Mouse (Mus musculus): ENCODE results near the gene Cenpv. TPM values are rescaled to one million over a fixed set of nuclear protein-coding genes. Genes with fewer than 3 reads are reported as not detected.

The Cenpv gene
- total RNA-seq (2021) = 10 to 100 TPM; 40.0 to 48.8 TPM
- long read RNA-seq, experiment 1, transcript Cenpv-201 (5 exons, 1,032 nt) = major isoform, 70 of 81 reads
- long read RNA-seq, experiment 1, partial matches to known transcripts = 3 of 81 reads
- long read RNA-seq, experiment 1, other reads (novel, unspliced or antisense) = 8 of 81 reads
- long read RNA-seq, experiment 2, transcript Cenpv-201 (5 exons, 1,032 nt) = major isoform, 41 of 52 reads
- long read RNA-seq, experiment 2, partial matches to known transcripts = 1 of 52 reads
- long read RNA-seq, experiment 2, other reads (novel, unspliced or antisense) = 10 of 52 reads

DNA sequence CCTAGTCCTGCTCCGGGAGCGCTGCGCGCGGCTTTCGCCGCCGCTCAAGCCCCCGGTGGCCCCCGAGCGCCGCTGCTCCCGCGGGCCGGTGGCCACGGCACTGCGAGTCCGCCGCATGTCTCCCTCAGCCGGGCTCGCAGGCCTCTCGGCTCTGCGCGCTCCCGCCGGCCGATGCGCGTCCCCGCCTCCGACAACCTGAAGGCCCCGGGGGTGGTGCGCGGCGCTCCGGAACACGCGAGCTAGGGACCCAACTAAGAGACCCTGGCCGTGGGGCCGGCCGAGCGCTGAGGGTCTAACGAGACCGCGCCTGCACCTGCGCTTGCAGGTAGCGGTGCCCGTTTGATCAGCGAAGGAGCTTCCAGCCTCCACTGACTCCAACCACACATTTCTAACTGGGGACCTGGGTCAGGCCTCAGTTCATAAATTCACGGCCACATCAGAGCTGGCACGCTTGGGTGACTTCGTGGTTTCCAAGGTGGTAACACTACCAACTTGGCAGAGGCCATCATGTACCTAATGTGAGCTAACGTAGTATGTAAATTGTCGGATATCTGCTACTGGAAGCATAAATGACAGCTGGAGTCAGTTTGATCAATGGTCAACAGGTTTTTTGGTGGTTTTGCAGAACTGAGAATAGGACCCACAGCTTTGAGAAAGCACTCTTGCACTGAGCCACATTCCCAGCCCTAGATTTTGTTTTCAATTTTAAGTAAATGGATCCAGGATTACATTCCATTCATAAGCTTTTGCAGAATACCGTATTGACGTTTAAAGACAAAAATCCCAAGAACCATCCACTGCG lies at the start of gene Cenpv:
Gene Cenpv (minus strand): TSS at position 173 of the 802 bp plus-strand sequence.
- DNase-seq = peak; percentile 89

DNA sequence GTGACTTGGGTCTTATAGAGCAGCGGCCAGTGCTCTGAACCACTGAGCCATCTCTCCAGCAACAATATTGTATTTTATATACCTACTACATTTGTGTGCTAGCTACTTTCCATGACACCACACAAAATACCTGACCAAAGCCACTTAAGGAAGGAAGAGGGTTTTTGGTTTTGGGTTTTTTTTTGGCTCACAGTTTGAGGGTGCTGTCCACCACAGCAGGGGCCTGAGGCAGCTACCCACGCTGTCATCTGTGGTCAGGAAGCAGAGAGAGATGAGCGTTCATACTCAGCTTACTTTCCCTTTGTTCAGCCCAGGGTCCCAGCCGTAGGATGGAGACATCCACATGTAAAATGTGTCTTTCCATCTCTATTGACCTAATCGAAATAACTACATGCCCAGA lies 48.0 kb upstream of the Cenpv start:
- no peak for DNase-seq

DNA sequence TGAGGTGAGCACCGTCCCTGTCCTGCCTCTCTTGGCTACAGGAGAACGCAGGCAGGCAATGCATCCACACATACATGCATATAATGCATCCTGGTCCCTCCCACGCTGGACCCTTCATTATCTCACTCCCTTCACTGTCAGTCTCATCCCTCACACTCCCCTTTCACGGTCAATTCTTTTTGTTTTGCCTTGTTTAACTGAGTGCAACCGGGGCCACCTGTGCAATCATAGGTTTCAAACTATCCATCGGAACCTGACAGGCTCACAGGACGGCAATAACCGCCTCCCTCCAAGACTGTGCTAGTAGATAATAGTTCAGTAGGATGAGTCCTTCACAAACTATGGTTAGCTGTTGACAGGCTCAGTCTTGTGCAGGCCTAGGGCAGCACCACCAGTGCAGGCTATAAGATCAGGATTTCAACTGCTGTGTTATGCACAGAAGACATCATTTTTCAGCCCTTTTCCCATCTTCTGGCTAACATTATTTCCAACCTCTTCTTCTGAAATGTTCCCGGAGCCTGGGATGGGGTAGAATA lies 45.7 kb upstream of the Cenpv start:
- DNase-seq = no peak

DNA sequence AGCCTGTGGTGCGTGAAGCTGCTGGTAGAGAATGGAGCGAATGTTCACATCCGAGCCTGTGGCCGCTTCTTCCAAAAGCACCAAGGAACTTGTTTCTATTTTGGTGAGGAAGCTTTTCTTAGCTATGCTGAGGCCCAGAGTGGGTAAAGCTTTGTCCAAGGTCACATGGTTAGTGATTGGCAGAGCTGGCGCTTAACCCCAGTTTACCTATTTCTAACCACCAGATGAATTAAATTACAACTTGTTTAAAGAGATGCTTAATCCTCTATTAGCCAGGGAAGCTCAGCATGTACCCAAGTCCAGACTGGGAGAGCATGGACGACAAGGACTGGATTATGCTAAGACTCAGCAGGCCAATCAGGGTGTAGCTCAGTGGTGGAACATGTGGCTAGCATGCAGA lies 44.0 kb upstream of the Cenpv start:
- DNase-seq = no peak

DNA sequence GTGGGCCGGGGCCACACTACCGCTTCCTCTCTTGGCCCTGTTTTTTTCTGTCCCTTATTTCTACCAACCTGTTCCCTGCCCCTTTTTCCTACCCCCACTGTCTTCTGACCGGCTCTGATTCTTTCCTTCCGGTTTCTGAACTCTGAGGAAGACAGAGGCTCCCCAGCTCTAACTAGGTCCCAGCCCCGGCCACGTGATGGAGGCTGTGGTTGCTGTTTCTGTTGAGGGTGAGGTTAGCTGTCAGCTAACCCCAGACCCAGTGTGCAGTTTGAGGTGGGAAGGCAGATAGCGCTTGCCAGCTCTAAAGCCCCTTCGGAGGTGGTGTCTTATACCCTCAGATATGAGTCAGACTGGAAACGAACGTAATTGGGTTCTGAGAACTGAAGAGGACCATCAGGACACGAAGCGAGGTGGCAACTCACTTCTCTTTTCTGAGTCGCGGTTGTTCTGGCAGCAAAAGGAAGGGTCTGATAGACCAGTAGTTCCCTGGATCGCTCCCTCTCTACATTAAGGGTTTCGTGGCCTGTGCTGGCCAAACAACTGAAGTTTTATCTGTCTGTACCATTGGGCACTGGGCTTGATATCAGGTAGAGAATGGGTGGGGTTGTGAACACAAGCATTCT lies 37.6 kb upstream of the Cenpv start:
- DNase-seq = no peak

DNA sequence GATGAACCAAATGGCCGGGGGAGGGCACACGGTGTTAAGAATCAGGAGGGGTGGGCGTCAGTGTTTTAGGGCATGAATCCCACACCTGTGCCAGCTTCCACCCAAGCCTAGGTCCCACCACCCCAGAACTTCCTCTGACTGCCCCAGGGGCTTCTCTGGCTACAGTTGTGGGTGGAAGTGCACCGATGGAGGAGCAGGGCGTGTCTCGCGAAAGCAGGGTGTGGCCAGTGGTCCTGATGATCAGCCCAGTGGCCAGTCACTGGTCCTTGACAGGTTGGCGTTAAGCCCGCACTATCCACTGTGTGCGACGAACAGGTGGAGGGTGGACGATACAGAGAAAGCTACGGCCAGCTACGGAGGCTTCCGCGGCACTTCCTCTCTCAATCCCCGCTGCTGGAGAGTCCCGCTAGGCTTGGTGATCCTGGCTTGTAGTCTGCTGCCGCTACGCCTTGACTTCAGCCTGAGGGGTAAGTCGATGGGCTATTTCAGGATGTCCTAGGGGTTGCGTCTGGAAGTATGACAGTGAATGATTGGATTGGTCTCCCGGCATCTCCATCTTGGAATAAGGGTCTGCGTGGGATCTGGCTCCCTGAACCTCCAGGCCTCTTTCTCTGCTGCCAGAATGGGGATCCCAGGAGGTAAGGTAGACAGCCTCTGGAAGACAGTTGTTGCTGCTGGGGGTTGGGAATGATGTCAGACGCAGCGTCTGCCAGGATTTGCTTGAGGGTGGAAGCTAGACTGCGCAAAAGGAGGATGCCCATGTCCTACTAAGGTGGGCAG lies 36.8 kb upstream of the Cenpv start:
- DNase-seq = peak; percentile 38

DNA sequence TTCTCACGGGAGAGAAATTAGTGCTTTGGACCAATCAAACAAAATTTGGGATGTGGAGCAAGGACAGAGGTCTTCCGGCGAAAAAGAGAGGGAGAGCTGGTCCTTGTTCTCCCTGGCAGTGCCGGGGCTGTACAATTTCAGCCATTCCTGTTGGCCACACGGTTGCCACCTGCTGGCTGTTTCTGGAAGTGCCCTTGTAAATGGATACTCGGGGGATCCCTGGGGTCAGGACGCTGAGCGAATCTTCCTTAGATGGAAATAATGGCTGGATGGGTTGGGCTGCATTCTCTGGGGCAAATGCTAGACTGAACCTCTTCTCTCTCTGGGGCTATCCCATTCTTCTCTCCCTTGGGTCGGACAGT lies 36.2 kb upstream of the Cenpv start:
- DNase-seq = peak; percentile 91

DNA sequence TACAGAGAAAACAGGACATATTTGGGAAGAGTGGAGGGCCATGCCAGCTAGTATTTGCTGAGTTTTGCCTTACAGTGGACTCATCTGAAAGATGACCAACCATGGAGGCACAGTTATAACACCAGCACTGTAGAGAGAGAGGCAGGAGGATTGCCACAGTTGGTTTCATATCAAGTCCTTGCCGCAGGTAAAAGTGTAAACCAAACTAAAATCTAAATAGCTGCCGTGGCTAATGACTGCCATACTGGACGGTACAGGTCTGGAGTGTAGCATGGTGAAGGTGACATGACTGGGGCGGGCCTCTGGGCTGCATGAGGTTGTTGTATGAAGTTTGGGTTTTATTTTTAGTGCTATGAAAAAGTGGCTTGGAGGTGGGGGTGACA lies 35.6 kb upstream of the Cenpv start:
- DNase-seq = no peak

DNA sequence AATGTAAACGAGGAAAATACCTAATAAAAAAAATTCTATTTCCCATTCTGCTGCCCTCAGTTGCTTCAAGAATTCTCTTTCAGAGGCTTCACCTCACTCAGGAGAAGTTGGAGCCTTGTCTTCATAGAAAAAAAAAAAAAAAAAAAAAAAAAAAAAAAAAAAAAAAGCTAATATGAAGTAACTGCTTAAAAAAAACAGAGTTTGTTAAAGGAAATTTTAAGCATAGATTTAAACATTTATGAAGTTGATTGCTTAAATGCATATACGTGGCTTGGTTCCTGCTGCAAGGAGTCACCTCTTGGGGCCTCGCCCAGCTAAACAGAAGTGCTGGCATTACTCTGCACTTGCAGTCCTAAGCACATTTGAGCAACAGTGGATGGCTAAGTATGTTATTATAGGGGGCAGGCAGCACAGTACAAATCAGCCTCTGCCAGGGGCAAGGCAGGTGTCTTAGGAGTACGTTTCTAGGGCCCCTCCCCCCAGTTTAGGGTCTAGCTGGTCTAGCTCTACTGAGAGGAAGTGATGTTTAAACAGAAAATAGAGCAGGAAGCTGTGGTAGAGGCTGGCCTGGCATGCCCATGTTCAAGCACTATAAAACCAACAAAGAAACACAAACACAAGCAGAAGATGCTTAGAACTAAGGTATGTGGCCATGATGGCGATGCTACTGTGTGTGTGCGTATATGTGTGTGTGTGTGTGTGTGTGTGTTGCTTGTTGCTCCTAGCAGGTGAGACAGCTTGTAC lies 35.1 kb upstream of the Cenpv start, which contains the start of gene Trpv2:
Gene Trpv2 (plus strand): TSS at position 528 of the 744 bp plus-strand sequence.
- DNase-seq = no peak

DNA sequence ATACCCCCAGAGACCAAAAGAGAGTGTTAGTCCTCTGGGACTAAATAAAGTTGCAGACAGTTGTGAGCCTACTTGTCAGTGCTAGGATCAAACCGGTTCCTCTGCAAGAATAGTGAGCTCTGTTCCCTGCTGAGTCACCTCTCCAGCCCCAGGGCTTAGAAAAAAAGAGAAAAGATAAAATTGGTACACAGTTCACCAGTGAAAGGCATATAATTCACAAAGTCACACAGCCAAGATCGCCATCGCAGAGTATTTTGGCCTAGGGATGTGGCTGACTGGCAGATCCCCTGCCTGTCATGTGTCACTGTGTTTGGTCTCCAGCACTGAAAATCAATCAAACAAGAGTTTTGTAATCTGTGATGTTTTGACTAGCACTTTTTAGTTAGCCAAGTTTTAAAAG lies 29.2 kb upstream of the Cenpv start:
- no peak for DNase-seq

DNA sequence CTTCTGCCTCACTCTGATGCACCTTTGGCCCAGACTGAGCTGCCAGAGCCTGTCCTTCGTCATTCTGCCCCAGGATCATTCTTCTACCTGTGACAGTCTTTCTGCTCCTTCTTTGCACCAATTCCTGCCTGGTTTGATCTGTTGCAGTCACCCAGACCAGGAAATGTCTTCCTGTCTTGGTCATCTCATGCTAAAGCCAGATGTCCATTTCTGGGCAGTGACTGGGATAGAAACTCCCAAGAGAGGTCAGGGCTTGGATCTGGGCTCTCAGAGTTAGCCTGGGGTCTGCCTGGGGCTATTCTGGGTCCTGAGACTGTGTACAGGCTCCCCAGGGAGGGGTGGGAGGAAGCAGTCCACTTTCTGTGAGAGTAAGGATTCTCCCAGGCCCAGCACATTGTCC lies 27.1 kb upstream of the Cenpv start:
- DNase-seq = no peak

DNA sequence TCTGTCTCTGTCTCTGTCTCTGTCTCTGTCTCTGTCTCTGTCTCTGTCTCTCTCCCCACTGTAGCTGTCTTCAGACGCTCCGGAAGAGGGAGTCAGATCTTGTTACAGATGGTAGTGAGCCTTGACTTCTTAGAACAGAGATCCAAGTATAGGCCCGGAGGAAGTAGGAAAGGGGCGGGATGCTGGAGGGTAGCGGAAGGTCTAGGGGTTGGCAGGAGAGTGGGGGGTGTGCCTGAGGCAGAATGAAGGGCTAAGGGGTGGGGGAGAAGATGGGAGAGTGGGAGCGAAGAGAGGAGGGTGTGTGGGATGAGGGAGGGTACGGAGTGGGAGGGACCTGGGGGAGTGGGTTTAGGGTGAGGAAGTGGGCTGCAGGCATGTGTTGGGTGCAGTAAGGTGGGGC lies 26.7 kb upstream of the Cenpv start:
- no peak for DNase-seq

DNA sequence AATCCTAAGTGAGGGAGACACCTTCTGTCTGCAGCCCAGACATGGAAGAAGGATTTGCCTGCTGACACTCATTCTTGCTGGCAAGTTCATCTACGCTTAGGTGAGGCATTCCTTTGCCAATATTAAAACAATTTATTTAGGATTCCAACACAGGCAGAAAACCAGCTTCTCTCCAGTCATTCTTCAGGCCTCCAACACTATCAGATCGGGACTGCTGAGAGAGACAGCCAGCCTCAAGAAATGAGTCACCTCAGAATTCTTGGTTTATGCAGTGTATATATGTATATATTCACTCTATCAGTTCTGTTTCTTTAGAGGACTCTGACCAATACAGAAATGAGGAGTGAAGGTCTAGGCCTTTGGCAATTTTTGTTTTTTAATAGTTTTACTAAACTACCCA lies 24.5 kb upstream of the Cenpv start:
- DNase-seq = no peak

DNA sequence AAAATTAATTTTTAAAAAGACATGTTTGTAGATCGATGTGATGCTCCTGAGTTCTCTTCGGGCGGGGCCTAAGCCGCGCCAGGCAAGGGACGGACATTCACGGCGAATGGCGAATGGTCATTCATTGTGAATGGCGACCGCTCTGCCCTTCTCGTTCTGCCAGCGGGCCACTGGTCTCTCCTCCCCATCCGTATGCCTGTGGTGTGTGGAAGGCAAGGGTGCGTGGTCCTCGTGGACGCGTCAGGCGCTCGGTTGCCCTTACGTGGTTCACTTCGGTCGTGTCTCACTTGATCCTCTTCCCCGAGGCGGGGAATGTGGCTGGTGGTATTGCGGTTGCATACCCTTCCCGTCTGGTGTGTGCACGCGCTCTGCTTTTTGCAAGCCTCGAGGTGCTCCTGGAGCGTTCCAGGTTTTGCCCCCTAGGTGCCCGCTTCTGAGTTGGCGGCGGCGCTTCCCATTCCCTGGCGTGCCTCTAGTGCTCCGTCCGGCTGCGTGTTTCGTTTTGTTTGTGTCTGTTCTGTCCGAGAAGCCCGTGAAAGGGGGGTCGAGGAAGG lies 21.5 kb upstream of the Cenpv start:
- DNase-seq = no peak

DNA sequence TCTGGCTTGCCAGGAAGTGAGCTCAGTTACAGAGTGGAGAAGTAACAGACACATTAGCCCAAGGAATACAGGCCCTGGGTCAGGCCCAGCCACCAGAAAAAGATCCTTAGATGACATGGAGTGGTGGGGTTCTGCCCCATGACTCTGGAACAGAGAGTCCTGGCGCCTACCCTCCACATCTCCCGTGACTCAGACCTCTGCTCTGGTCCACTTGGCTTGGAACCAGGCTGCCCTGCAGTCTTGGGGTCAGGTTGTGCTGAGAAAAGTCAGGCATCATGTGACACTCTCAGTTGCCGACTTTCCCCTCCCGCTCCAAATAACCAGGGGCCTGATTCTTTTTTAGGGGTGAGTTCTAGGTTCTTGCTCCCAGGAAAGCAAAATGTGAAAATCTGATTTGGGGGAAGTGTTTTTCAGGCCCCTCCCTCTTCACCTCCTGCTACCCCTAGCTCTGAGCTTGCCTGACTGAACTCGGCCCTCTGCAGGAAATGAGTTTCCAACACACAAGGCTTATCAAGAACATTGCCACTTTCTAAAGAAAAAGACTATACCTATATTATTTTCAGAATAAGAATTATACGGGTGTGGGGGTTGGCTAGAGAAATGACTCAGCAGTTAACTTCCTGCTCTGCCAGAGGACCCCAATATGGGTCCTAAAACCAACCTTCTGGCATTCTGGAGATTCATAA lies 20.0 kb upstream of the Cenpv start:
- DNase-seq = peak; percentile 76

DNA sequence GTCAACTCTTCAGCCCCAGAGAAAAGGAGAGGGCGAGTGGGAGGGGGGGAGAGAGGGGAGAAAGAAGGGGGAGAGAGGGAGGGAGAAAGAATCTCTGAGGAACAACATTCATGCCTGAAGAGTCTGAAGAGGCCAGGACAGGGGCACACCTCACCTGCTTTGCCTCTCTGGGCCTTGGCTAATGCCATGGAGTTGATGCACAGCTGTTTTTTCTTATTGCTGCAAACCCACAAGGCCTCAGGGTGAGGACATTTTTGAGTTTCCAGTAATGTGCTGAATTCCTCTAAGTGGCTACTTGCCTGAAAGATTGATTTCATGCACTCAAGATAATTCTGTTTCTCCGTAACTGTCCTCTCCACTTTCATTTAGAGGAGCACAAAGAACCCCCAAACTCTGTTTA lies 19.1 kb upstream of the Cenpv start:
- no peak for DNase-seq

DNA sequence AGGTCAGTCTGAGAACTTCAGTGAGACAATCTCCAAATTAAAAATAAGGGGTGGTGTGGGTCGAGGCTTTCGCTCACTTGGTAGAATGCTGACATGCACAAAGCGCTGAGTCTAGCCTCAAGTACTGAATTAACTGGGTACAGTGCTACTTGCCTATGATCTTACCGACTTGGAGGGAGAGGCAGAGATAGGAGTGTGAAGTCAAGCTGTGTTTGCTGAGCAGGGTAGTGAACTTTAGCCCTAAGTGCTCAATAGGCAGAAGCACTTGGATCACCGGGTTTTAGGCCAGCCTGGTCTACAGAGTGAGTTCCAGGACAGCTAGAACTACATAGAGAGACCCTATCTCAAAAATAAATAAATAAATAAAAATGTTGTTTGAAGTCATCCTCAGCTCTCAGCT lies 18.1 kb upstream of the Cenpv start:
- DNase-seq = no peak

DNA sequence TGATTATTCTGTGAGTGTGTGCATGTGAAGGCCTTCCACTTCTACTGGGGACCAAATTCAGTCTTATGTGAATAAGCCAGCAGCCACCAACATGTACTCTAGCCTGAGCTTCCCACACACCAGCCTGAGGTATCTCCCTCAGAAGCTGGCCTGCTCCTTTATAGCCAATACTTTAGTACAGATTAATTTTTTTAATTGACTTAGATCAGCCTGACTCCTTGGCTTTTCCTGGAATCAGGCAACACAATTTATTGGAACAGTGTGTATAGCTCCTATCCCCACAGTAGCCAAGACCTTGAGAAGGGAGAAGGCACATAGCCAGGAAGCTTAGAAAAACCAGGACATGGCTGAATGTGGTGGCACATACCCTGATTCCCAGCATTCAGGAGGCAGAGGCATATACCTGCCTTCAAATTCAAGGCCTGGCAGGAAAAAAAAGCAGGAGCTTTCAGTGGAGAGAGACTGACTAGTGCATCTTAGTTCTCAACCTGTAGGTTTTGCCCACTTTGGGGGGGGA lies 16.9 kb upstream of the Cenpv start:
- DNase-seq = peak; percentile 35

DNA sequence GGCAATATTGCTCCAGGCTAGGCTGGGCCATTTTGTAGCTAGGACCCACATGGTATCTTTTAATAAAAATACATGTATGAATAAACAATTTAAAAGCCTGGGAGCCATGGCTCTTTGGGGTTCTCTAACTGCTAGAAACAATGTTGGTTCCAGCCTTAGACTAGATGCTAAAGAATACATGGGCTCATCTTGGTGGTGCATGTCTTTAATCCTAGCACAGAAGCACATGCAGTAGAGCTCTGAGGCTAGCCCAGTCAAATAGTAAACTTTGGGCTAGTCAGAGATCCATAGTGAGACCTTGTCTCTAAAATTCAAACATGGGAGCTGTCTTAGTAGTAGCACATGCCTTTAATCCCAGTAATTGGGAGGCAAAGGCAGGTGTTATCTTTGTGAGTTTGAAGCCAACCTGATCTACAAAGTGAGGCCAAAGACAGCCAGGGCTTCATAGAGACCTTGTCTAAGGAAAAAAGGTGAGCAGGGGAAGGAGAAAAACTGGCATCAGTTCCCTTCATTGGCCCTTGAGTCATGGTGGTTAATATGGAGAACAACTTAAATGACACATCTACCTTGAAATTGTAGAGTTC lies 16.0 kb upstream of the Cenpv start:
- no peak for DNase-seq

All from adrenal gland, postnatal 10 days (tissue).